Mouse (Mus musculus) MN1 (cell line): ENCODE data around the gene Tulp3.
A peak's percentile ranks its signal among the peaks of the same experiment; 100 is the strongest.
"Not testable (repeated sequence)": the region's sequence is repeated elsewhere in the genome, so short reads cannot be mapped to it uniquely, and the experiment has no call there.

Experiments used
- DNase-seq: peaks from one replicate; pipeline ENCODE4 v3.0.0-alpha.2; 2016; ENCODE audit warnings: low spot score

Gene Tulp3

DNA sequence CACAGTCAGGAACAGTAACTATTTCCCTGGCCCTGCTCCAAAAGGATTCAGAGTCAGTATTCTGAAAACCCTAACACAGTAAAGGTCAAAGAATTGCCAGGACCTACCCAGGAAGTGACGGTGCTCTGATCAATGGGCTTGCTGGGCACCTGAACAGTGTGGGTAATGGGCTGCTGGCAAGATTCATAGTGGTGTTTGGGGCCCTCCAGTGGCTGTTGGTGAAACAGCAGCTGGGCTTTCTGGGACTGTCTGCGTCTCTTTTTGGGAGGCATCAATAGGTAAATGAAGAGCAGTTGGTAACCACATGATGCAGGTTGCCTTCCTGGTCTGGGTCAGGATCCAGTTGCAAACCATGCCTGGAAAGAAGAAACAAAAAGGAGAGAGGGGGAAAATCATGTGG lies 3.3 kb upstream of the Tulp3 start:
- peak; percentile 80 for DNase-seq

DNA sequence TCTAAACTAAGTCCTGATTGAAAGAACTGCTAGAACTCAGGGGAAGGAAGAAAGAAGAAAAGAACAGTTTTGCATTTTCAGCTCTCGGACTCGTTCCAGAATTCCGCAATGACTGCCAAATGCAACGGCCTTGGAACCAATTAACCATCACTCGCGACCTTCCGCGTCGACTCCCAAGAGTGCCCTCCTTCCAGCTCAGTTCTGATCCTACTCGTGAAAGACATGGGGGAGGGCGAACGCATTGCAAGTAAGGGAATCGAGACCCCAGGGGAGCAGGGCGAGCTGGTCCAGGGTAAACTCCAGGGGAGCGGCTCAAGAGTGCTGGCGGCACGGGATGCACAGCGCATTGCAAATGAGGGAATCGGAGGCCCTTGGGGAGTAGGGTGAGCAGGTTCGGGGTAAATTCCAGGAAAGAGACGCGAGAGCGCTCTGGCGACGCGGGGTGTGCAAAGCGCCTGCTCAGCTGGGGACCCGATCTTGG lies 410 bp downstream of the Tulp3 start:
- DNase-seq: peak; percentile 71

DNA sequence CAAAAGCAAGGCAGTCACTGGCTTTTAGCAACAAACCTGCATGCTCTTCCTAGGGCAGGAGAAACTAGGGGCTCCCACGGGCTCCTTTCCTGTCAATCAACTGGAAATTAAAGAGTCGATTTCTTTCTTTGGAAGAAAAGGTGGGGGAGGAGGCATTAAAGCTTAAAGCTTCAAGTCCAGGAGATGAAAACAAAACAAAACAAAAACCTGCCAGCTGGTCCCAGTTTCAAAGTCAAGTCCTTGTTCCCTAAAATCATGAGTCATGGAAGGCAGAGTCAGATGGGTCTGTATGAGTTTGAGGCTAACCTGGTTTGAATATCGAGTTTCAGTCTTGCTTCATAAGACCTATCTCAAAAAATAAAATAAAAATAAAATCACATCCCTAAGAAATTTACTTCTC lies 1.5 kb downstream of the Tulp3 start:
- no peak for DNase-seq

DNA sequence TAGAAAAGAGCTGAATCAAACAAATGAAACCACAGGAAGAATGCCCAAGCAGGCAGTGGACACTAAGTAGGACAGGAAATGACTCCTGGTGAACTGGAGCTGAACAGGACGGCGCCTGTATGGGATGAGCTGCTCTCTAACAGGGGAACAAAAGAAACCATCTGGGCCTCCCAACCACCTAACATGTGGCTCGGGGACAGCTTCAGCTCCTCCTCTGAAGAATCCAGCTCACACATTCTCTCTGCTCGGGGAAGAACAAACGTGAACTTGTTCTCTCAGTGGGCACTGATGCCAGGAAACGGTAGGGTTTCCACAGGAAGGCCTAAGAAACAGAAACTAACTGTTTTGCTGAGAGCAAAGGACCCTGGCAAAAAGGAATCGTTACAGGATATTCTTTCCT lies 5.9 kb downstream of the Tulp3 start:
- no peak for DNase-seq

DNA sequence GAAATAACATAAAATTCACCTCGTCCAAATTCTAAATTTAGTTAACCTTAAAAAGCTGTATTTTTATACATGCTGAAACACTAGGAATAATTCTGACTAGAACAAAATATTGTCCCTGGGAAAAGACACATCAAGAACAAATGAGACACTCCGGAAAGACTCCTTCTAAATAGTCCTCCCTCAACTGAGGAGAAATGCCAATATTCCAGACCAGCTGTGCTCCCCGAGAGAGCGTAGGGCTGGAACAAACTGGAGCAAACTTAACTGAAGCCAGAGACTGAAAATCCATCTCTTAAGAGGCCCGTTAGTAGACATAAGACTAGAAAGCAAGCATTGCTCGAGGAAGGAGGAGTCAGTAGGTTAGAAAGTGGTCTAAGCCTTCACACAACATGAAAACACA lies 8.9 kb downstream of the Tulp3 start:
- DNase-seq: no peak

DNA sequence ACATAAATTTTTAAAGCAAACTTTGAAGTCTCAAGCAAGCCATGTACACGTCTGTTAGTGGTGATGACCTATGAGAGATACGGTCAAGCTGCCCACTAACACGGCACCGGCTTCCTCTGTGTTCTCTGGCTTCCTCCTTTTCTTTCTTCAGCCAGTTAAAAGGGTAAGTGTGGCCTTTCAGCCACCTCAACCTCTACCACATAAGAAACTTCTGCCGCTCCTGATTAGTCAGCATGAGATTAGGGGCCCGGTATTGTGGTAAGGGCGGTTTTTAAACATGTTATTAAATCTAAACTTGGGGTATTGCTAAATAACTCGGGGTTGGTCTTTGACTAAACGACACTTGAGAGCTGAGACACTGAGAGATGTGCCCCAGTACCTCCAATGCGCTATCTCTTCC lies 10.0 kb downstream of the Tulp3 start:
- DNase-seq: no peak

DNA sequence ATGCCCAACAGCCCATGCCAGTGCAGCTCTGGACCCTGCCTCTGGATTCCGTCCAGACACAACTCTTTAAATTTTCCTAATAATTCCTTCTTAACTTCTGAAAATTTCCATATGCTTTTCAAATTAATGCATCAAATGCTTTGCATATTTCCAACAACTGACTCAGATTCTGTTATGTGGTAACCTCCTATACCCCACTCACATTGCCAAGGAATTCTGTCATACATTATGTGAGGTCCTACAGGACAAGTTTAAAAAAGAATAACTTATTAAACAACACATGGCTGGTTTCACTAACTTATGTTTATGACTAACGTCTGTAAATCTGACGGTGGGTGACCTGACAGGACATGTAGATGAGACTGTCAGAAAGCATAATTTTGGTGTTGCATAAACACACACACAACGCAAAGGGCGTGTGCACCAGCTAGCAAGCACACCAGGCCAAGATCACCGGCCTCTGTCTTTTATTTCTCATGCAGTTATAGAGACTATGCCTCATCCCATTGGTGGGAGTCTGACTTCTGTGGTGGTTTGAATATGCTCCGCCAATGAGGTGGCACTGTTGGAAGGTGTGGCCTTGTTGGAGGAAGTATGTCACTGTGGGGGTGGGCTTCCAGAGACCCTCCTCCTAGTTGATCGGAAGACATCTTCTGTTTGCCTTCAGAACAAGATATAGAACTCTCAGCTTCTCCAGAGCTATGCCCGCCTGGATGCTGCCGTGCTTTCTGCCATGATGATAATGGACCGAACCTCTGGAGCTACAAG lies 13.5 kb downstream of the Tulp3 start:
- no peak for DNase-seq

DNA sequence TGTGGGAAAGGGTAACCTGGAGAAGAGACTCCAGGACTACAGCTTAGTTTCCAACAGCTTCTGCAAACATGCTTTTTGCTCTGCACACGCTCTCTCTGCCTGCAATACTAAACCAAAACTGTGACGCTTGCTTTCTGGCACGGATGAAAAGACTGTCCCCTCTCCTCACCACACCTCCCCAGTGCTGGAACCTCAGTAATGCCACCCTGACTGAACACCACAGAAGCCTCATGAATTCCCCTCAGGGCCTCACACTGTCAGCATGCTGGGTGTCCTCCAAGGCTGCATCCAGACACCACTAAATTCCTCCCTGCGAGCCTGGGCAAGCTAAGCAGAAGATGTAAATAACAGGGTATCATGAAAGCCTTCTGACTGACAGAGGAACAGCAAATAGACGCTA lies 16.8 kb downstream of the Tulp3 start:
- no peak for DNase-seq

DNA sequence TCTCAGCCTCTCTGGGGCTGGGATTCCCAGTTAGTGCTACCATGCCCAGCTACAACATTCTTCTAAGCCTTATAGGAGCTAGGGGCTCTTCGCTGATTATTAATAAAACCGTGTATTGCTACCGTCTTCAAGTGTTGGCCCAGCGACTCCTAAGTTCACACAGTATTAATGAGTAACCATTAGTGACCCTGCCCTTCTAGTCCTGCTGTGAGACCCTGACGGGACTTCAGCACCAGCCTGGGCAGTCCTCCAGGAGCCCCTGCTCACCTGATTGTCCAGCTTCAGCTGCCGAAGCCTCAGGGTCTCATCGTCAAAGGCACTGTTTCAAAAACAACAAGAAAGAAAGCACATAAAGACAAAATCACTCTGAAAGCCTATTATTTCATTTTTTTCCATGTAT lies 18.2 kb downstream of the Tulp3 start:
- DNase-seq: no peak

DNA sequence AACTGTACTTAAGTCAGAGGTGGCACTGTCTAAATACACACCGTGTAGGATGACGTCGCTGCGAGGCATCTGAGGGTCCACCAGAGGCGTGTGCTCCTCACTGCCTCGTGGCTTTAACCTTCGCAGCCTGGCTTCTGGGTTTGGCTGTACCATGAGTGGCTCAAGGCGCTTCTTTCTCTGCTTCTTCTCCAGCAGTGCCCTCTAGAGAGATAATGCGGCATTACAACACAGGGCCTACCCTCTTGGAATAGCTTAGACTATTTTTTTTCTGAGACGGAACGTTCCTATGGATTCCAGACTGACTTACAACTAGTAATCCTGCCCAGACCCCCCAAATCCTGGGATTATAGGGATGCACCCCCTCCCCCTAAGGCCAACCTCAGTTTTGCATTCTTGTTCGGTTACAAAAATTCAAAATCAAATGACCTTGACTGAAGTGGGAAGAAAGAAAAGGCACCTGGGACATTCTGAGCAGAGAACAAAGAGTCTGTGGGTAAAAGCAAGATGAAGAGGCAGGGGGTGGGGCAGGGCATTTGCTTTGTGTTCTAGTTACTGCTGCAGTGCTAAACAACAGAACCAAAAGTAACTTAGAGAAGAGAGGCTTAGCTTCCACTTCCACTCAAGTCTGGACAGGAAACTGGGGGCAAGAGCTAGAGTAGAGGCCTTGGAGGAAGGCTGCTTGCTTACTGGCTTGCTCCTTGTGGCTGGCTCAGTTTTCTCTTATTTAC lies 21.1 kb downstream of the Tulp3 start:
- DNase-seq: peak; percentile 45

DNA sequence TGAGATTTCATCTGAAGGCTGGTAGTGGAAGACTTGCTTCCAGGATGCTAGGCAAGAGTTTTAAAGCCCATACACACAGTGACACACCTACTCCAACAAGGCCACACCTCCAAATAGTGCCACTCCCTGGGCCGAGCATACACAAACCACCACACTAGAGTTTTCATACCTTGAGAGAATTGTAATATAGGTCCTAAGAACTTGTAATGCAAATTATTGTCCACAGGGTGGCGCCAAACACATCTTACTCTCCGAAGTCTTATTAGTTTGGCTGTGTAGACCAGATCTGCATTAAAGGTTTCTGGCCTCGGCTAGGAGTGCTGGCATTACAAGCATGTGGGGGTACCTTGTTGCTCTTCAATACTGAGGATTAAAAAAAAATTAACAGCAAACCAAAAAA lies 37.3 kb downstream of the Tulp3 start:
- DNase-seq: peak; percentile 73

DNA sequence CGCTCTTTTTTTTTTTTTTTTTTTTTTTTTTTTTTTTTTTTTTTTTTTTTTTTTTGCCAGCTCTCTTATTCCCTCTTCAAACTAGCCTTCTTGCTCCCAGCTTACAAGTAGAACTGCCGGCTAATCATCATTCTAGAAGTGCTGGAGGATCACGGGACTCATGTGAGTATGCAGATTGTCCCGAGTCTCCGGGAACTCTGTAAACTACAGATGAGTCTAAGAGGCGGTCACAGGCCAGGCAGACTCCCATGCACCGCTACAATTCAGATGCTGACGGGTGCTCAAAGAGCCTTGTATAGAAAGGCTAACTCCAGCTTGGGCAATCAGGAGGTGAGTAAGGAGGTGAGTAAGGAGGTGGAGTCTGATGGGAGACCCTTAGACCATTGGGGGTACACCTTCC lies 40.1 kb downstream of the Tulp3 start:
- no peak for DNase-seq

DNA sequence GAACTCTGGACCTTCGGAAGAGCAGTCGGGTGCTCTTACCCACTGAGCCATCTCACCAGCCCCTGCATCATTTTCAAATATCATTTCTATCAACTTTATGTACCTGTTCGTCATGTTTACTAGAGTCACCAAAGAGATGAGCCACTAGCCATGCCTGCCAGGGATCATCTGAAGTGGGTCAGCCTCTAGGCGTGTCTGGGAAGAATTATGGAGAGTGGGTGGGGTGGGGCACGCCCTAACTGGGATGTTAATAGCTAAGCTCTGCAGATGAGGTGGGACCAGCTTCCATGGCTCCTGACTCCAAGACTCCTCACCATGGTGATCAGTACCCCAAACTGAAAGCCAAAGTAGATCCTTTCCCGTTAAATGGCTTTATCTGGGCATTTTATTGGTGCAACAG lies 40.9 kb downstream of the Tulp3 start:
- no peak for DNase-seq

DNA sequence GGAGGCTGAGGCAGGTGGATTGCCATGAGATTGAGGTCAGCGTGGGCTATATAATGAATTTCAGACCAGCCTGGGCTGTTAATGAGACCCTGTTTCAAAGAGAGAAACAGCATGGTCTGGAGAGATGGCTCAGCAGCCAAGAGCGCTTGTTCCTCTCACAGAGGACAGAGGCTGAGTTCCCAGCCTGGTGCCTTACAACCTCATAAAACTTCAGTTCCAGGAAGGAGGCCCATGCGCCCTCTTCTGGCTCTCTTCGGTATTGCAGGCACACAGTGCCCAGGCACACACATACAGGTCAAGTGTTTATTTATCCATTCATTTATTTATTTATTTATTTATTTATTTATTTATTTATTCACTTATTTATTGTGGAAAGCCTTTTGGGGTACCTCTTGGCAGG lies 47.3 kb downstream of the Tulp3 start:
- DNase-seq: peak; percentile 18

DNA sequence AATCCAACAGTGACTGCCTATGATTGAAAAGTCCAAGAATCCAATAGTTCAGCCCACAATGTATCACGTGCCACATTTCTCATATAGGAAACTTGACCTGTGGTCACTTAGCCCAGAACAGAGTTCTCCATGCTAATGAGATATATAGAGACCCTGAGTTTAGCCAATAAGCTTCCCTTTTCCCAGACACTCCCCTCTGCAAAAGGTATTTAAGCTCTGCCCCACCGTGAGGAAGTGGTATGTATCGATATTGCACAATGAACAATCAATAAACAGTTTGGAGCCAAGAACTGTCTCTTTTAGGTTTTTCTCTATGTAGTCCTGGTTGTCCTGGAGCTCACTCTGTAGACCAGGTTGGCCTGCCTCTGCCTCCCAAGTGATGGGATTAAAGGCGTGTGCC lies 50.9 kb downstream of the Tulp3 start:
- no peak for DNase-seq

DNA sequence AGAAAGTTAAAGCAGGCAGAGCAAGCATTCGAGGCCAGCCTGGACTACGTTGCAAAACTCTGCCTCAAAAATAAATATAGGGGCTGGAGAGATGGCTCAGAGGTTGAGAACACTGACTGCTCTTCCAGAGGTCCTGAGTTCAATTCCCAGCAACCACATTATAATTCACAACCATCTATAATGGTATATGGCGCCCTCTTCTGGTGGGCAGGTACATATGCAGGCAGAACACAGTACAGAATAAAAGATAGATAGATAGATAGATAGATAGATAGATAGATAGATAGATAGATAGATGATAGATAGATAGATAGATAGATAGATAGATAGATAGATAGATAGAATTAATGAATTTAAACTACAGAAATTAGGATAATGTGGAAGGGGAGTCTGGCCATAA lies 53.0 kb downstream of the Tulp3 start:
- DNase-seq: not testable (repeated sequence)

DNA sequence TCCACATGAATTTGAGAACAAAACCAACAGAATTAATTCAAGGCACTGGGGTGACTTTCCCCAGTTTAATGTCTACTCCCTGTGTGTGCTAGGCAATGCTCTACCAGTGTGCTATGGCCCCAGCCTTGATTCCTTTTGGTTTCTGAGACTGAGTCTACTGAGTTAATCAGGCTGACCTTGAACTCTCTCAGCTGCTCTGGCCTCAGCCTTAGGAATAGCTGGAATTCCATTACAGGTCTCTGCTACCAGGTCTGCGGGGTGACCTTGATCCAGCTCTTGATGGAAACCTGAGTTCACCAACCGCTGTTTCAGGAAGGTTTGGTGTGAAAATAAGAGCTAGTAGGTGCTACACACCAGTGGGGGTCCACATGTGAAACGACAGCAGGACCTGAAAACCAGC lies 53.8 kb downstream of the Tulp3 start:
- DNase-seq: no peak

DNA sequence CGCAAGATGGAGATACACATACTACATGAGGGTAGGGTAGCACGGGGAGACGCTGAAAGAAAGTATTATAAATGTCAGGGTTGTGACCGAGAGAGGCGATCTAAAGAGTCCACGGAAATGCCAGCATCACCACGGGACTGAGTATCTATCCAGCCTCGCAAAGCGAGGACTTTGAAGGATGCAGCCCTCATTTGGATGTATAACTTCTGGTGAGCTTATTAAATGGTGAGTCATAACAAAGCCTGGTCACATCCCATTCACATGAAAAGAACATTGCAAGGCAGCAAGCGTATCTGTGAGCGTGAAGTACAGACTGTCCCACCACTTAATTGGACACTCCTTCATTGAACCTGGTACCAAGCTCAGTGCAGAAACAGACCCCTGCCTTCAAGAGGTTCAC lies 54.2 kb downstream of the Tulp3 start:
- no peak for DNase-seq

DNA sequence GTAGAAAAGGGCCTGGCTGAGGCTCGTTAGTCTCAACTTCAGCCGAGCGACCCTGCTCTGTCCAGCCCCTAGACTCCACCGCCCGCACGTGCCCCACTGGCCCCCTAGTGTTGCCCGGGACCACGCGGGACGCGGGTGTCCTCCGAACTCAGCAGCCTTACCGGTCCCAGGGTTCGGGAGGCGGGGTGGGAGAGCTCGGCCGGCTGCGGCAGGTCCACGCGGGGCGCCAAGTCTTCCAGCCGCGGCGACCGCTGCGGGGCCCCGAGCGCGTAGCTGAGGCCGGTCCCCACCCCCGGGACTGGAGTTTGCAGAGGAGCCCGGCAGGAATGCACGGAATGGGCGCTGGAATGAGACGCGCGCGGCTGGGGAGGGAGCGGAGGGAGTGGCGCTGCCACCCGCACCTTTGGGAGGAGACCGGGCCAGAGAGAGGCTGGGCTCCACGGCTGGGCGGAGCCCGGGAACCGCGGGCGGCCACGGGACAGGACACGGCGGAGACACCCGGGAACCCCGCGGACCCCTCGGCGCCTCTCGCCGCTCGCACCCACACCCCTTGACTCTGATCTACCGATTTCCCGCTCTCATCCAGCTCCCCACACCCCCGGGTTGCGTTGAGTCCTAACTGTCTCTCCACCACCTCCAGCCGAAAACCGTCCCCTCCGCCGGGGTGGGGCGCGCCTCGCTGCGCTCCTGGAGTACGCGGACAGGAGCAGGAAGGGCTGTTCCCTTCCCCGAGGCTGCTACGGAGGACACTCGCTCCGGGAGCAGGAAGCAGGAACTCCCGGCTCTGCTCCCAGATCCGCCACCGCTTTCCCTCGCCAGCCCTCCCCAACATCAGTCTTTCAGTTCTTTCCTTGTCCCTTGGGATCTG lies 55.3 kb downstream of the Tulp3 start, which contains the start of gene Tead4:
Gene Tead4 (minus strand): TSS at position 690 of the 868 bp plus-strand sequence.
- no peak for DNase-seq

DNA sequence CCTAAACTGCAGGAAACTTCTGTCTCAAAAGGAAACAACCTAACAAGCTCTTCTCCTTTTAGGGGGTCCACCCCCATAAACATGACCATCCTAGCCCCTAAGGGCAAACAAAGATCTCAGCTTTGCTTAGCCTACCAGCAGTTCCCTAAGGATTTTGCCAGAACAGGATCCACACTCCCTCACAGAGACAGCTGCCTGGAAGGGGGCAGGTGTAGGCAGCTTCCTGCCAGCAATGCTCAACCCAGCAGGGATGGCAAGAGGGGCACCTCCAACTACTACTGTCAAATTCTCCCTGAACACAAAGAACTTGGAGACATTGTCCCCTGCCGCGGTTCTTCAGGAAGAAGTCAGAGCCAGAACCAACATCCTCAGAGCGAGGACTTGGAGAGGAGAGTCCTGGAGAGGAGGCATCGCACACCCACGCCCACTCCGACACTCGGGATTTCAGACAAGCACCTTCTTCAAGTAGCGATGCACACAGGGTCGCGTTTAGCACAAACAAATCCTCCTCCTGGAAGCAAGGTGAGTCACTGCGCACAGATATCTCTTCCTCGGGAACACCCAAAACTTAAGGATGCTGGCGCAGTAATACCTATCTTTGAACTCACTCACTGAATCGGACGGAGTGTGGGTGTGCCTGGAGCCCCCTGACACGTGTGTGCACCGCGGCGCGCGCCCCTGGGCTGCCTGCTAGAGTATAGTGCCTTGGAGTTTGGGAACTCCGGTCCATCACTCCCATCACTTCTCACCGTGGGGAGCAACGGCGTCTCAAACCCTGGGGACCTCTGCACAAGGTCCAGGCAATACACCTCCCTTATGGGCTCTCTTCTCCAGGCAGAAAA lies 56.1 kb downstream of the Tulp3 start:
- no peak for DNase-seq

DNA sequence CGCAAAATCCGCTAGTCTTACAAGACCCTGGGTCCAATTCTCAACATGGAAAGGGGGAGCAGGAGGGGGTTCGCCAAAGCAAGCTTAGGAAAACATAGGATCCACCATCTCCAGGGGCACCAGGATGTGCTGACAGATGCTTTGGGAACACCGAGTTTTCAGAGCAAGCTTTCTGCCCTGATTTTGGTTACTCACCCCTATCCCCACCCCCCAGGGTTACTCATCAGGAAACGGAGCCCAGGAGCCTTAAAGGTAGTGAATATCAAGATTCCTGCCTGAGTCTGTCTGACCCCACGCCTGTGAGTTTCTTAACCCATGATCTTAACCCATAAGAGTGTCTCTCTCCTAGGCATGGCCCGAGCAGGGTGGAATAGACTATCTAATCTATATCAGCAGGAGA lies 57.4 kb downstream of the Tulp3 start:
- no peak for DNase-seq
